Mouse (Mus musculus): ENCODE data around the gene Lce1h. TPM values are rescaled to one million over a fixed set of nuclear protein-coding genes. Genes with fewer than 3 reads are reported as not detected.

The Lce1h gene
- polyA plus RNA-seq (2017; shearing (Covaris generic)) = not detected

GRCm38 (mm10) chr3:92764965-92765364, at the start of gene Lce1h:
Gene Lce1h (minus strand): TSS chr3:92765065.

DNA sequence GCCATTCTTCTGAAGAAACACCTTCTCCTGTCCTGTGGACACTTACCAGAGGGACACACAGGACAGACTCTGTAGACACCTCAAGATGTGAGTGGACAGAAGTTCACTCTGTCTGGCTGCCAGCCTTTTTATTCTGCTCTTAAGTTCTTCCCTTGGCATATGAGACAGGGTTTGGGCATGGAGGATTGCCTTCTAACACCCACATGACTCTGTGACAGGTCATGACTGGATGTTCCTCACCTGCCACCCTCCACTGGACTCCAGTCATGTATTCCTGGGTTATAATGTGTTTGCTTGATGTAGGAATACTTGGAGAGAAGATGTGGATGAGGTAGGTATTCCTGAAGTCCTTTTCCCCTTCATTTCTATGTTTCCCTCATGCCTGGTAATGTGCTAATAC, 42.9 kb upstream of the Lce1h start, which contains the start of gene Lce1k:
Gene Lce1k, minus strand, starts transcription at position 101 of the 400 bp plus-strand sequence.

GRCm38 (mm10) chr3:92790414-92790813, 25.5 kb upstream of the Lce1h start, which contains the start of gene Lce1j:
Gene Lce1j (minus strand): TSS chr3:92790514.

DNA sequence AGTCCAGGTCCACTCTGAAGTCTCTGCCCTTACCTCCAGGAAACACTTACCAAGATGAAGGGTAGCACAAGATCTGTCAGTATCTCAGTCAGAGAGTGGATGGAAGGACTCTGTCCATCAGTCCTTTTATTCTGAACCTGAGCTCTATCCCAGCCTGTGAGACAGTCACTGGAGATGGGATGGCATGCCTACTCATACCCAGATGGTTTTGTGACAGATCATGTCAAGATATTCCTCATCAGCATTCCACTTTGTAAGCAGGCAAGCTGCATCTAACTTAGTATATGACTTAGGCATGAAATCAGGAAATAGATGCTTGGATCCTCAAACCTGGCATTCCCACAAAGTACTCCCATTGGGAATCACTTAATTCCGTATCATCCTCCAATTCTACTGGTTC, 13.9 kb upstream of the Lce1h start, which contains the start of gene Lce1i:
Gene Lce1i, minus strand, starts transcription at position 101 of the 400 bp plus-strand sequence.

DNA sequence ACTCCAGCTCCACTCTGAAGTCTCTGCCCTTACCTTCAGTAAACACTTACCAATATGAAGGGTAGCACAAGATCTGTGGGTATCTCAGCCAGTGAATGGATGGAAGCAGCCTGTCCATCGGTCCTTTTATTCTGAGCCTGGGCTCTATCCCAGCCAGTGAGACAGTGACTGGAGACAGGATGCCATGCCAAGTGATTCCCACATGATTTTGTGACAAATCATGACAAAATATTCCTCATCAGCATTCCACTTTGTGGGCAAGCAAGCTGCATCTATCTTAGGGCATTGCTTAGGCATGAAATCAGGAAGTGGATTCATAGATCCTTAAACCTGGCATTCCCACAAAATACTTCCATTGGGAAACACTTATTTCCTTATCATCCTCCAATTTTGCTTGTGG, 12.6 kb downstream of the Lce1h start, which contains the start of gene Lce1g:
Gene Lce1g, minus strand, starts transcription at position 101 of the 400 bp plus-strand sequence.

GRCm38 (mm10) chr3:92738996-92739395, 25.9 kb downstream of the Lce1h start, which contains the start of gene Gm38119:
Gene Gm38119 (minus strand): TSS chr3:92739096.

DNA sequence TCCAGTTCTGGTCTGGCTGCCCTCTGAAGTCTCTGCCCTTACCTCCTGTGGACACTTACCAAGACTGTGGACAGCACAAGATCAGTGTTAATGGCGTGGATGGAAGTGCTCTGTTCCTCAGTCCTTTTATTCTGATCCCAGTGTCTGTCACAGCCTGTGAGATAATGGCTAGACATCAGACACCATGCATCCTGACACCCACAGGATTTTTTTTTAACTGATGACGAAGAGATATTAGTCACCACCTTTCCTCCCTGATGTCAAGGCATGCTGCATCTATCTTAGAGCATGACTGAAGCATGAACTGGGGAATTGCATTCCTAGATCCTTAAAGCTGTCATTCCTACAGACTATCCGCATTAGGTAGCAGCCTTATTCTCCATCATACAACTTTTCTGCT, 44.6 kb downstream of the Lce1h start, which contains the start of gene Lce1f:
Gene Lce1f, minus strand, starts transcription at position 101 of the 400 bp plus-strand sequence.

Other genes with a start within 250 kb of the Lce1h start
- not detected for gene 2310046K23Rik, start 230.6 kb downstream of the Lce1h start, polyA plus RNA-seq (2017; shearing (Covaris generic))
- gene Ivl, start 191.3 kb downstream of the Lce1h start, polyA plus RNA-seq (2017; shearing (Covaris generic)) = not detected
- gene Smcp, start 176.1 kb downstream of the Lce1h start, polyA plus RNA-seq (2017; shearing (Covaris generic)) = not detected
- gene 2210017I01Rik, start 157.6 kb downstream of the Lce1h start, polyA plus RNA-seq (2017; shearing (Covaris generic)) = not detected
- not detected for gene Lce6a, start 143.4 kb downstream of the Lce1h start, polyA plus RNA-seq (2017; shearing (Covaris generic))
- not detected for gene Lce1a1, start 116.8 kb downstream of the Lce1h start, polyA plus RNA-seq (2017; shearing (Covaris generic))
- gene Lce1b, start 108.1 kb downstream of the Lce1h start, polyA plus RNA-seq (2017; shearing (Covaris generic)) = not detected
- not detected for gene Lce1a2, start 94.8 kb downstream of the Lce1h start, polyA plus RNA-seq (2017; shearing (Covaris generic))
- not detected for gene Lce1c, start 85.8 kb downstream of the Lce1h start, polyA plus RNA-seq (2017; shearing (Covaris generic))
- gene Lce1d, start 77.9 kb downstream of the Lce1h start, polyA plus RNA-seq (2017; shearing (Covaris generic)) = not detected
- not detected for gene Lce1e, start 56.0 kb downstream of the Lce1h start, polyA plus RNA-seq (2017; shearing (Covaris generic))
- not detected for gene Lce1f, start 44.7 kb downstream of the Lce1h start, polyA plus RNA-seq (2017; shearing (Covaris generic))
- gene Gm38119, start 26.0 kb downstream of the Lce1h start, polyA plus RNA-seq (2017; shearing (Covaris generic)) = not detected
- gene Lce1g, start 12.7 kb downstream of the Lce1h start, polyA plus RNA-seq (2017; shearing (Covaris generic)) = not detected
- not detected for gene Lce1i, start 13.8 kb upstream of the Lce1h start, polyA plus RNA-seq (2017; shearing (Covaris generic))
- gene Lce1j, start 25.4 kb upstream of the Lce1h start, polyA plus RNA-seq (2017; shearing (Covaris generic)) = not detected
- gene Lce1k, start 42.8 kb upstream of the Lce1h start, polyA plus RNA-seq (2017; shearing (Covaris generic)) = not detected
- not detected for gene Kprp, start 62.2 kb upstream of the Lce1h start, polyA plus RNA-seq (2017; shearing (Covaris generic))
- not detected for gene Lce1l, start 86.2 kb upstream of the Lce1h start, polyA plus RNA-seq (2017; shearing (Covaris generic))
- not detected for gene 2310050C09Rik, start 105.2 kb upstream of the Lce1h start, polyA plus RNA-seq (2017; shearing (Covaris generic))
- gene Lce3a, start 161.2 kb upstream of the Lce1h start, polyA plus RNA-seq (2017; shearing (Covaris generic)) = not detected
- gene Lce3b, start 167.9 kb upstream of the Lce1h start, polyA plus RNA-seq (2017; shearing (Covaris generic)) = not detected
- not detected for gene Lce3c, start 179.4 kb upstream of the Lce1h start, polyA plus RNA-seq (2017; shearing (Covaris generic))
- gene Lce3d, start 192.3 kb upstream of the Lce1h start, polyA plus RNA-seq (2017; shearing (Covaris generic)) = not detected
- not detected for gene Lce3e, start 202.0 kb upstream of the Lce1h start, polyA plus RNA-seq (2017; shearing (Covaris generic))
- not detected for gene Lce3f, start 227.2 kb upstream of the Lce1h start, polyA plus RNA-seq (2017; shearing (Covaris generic))

All from naive thymus-derived CD4-positive, alpha-beta T cell, adult 5 months (primary cell).